Mouse (Mus musculus) heart, postnatal 10 days (tissue): ENCODE results near the gene Ccdc42. TPM values are rescaled to one million over a fixed set of nuclear protein-coding genes. Genes with fewer than 3 reads are reported as not detected.

Source experiments
- DNase-seq, 2 experiments: peaks; one replicate each; pipeline ENCODE4 v3.0.0; 2021
- intact Hi-C: fragments of 180-260 bp; cut with DNase I; formaldehyde crosslinking; loops from one replicate; pipeline ENCODE4 v1.15.1; 2025
- total RNA-seq, 2 experiments: library from RNA; stranded (reverse); gene quantifications; 2 replicates each; pipeline ENCODE4 v1.2.3; 2021

Gene Ccdc42
- under 1 TPM; 0.24 to 0.47 TPM for total RNA-seq

DNA sequence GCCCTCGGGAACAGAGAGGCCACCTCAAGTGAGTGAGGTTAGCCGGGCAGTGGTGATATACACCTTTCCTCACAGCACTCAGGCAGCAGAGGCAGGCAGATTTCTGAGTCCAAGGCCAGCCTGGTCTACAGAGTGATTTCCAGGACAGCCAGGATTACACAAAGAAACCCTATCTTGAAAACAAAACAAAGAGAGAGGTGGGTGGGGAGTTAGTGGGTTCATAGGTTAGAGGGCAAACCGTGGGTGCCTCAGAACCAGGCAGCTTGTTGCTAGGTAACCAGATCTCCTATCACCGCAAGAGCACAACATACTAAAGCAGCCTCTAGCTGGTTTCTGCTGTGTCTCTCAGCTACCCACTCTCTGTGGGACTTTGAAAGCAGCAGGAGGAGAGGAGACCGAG lies at the start of gene Ccdc42:
Ccdc42 (plus strand) TSS at position 301 of the 400 bp plus-strand sequence.
- no peak for DNase-seq
- intact Hi-C loops, result loop anchor here (2.0 to 10.0 kb wide), 3 partner anchors 108 to 220 kb away; partner anchors contain the start of gene Myh10

DNA sequence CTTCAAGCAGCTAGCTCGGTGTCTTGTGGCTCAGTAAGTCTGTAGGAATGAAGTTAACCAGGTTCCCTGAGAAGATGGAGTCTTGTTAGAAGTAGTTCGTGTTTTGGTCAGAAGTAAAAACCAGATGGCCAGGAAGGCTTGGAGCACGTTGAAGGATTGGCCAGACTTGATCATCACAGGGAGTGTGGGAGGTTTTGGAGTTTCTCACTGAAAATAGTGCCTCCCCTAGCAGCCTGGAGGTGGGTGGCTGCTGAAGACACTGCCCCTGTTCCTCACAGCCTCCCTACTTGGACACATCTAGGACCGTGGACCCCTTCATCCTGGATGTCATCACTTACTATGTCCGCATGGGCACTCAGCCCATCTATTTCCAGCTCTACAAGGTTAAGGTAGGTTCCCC lies 47.2 kb upstream of the Ccdc42 start:
- intact Hi-C loops, result loop anchor here (5.0 kb wide), 1 partner anchor 338 kb away; no protein-coding TSS in a partner anchor
- DNase-seq, result no peak

DNA sequence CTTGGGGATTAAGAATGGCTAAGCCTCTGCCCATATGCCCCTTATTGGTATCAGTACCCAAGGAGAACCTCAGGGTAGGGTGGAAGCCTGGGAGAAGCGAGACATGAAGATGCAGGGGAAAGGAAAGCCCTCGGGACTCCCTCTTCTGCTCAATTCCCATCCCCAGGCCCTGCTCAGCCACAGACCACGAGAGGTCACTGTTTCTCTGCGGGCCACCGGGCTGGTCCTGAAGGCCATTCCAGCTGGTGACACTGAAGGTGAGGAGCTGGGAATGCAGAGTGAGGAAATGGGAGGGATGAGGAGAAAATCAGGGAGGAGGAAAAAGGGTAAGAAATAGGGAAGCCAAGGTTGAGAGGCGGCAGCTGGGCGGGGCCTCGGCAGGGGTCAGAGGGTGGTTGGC lies 42.3 kb upstream of the Ccdc42 start:
- intact Hi-C loops, result loop anchor here (2.0 to 5.0 kb wide), 2 partner anchors 60 to 333 kb away; no protein-coding TSS in a partner anchor
- peak; percentile 70 to 75 for DNase-seq

DNA sequence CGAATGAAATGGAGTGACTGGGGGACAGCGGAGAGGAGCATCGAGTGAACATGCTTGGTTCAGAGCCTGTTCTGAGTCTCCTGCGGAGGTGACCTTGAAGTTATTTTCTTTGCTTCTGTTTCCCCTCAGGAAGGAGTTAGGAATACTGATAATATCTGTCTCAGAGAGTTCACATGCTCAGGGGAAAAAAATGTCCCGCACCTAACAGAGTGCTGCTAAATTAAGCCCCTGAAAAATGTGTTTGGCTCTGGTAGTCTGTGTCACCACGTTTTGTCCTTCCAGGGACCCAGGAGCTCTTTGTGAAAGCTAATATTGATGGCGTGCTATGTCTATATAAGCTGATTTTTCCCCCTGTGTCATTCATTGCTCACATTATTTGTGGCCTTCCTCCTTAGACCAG lies 41.6 kb upstream of the Ccdc42 start:
- no peak for DNase-seq

DNA sequence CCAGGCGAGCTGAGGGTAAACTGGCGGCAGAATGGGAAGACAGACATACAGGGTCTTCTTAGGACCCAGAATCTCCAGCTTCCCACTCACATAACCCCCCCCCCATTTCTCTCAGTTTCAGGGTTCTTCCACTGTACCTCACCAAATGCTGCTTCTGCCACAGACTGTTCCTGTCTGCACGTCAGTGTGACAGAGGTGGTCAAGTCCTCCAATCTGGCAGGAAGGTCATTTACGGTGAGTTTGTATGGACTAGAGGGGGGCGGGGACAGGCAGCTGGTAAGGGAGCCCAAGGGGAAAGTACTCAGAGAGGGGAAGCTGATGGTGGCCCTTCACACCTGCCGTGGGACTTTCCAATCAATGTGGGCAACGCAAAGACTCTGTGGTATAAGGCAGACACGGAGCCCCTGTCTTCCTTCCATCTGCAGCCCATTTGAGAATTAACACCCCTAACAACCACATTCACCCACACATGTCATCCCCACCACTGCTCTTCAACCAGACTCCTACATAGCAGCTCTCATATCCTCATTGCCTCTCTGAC lies 41.1 kb upstream of the Ccdc42 start:
- intact Hi-C loops, result loop anchor here (2.0 kb wide), 1 partner anchor 61 kb away; no protein-coding TSS in a partner anchor
- no peak for DNase-seq

More for the DNA sequence above, 41.6 kb upstream of the Ccdc42 start:
- intact Hi-C loops, result loop anchor here (2.0 kb wide), 1 partner anchor 60 kb away; no protein-coding TSS in a partner anchor

DNA sequence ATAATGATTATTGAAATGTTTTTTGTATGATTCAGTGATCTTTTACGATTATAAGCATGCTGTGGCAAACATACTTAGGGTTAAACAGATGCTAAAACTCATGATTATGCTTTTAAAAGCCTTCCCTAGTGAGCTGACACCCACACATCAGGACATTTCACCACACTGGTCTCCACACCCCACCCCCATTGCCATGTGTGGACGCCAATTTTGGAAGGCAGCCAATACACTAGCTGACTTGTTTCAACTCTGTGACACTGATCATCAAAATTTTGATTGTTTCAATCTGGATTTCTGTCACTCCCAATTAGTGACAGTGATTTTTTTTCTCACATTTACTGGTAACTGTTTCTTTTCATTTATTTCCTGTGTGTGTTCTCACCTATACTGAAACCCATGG lies 39.3 kb upstream of the Ccdc42 start:
- DNase-seq, result no peak
- intact Hi-C loops, result no loop called here

DNA sequence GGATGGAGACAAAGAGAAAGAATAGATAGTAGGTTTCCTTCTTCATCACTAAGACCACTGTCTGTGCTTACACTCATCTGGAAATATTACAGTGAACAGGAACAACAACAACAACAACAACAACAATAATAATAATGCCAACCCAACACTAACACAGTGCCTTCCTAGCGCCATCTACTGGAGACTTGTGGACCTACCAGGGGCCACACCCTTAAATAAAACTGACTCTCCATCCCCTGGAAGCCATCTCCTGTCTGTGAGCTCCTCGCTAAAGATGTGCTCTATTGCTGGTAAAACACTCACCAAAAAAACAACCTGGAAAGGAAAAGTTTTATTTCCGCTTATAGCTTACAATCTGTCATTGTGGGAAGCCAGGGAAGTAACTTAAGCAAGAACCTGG lies 37.2 kb upstream of the Ccdc42 start:
- DNase-seq, result no peak
- intact Hi-C loops, result no loop called here

DNA sequence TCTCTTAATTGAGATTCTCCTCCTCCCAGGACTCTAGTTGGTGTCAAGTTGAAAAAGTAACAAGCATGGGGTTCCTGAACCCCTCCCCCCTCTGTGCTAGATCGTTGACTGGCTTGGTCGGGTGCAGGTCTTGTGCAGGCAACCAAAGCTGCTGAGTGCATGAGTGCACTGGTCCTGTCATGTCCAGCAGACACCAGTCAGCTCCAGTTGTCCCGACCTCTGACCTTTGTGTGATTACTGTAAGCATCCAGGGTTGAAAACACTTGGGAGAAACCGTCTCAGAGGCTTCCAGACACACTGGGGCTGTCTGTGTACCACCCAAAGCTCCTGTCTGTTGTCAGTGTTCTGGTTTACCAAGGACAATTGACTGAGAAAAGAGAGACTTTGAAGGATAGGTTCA lies 36.5 kb upstream of the Ccdc42 start:
- intact Hi-C loops, result no loop called here
- DNase-seq, result no peak

DNA sequence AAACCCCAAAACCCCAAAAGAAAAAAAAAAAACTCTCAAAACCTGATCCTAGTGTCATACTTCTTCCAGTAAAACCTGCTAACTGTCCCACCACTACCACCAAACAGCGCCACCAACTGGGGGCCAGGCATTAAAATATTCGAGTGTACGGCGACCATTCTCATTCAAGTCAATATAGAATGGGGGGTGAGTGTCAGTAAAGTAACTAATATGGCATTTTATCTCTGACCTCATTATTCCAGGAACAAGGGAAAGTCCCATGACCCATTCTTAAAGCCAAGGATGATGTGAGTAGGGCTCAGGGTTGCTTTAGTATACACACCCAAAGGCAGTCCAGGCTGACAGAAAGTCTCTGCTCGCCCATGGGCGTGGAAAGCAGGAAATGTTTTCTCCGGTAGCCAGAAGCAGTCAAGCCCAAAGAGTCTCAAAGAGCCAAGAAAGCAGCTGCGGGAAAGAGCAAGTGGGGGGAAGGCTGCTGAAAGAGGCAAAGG lies 32.8 kb upstream of the Ccdc42 start:
- peak; percentile 73 to 80 for DNase-seq
- intact Hi-C loops, result no loop called here

DNA sequence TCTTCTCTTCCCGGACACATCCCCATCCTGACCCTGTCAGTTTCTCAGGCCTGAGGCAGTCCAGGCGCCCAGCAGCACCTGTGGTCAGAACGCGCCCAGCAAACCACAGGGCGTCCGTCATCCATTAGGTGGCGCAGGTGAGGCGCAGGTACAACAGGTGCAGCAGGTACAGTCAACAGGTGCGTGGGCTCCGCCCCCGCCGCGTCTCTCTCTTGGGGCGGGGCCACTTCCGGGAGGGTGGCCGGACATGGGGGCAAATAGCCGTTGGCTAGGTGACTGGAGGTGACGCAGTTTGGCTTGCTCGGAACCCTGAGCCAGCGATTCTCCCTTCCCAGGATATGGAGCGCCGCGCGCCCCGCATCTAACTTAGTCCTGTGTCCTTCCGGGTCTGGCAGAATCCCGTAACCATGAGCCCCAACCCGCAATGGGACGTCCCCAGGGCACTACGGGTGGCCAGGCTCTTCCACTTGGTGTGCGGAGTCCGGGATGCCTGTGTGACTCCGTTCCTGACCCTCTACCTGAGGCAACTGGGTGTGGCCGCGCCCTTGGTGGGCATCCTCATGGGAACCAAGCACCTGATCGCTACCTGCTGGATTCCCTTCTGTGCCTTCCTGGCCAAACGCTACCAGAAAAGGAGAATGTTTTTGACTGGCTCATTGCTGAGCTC lies 30.8 kb upstream of the Ccdc42 start, which contains the start of gene Mfsd6l:
Mfsd6l (plus strand) TSS at position 269 of the 667 bp plus-strand sequence.
- intact Hi-C loops, result no loop called here

DNA sequence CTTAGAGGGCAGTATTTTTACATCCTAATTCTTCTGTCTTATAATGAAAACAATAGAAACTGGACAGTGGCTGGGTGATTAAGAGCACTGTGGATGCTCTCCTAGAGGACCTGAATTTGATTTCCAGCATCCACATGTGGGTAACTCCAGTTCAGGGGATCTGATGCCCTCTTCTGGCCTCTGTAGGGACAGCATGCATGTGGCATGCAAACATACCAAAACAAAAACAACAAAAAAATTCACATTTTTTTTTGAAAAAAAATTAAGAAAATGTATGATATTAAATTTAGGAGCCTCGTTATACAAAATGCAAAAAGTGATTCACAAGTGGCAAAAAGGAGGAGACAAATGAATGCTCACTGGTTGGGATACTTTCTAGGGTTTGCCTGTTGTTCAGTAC lies 27.3 kb upstream of the Ccdc42 start:
- intact Hi-C loops, result no loop called here

More for the DNA sequence above, 30.8 kb upstream of the Ccdc42 start, which contains the start of gene Mfsd6l:
- DNase-seq, result no peak

DNA sequence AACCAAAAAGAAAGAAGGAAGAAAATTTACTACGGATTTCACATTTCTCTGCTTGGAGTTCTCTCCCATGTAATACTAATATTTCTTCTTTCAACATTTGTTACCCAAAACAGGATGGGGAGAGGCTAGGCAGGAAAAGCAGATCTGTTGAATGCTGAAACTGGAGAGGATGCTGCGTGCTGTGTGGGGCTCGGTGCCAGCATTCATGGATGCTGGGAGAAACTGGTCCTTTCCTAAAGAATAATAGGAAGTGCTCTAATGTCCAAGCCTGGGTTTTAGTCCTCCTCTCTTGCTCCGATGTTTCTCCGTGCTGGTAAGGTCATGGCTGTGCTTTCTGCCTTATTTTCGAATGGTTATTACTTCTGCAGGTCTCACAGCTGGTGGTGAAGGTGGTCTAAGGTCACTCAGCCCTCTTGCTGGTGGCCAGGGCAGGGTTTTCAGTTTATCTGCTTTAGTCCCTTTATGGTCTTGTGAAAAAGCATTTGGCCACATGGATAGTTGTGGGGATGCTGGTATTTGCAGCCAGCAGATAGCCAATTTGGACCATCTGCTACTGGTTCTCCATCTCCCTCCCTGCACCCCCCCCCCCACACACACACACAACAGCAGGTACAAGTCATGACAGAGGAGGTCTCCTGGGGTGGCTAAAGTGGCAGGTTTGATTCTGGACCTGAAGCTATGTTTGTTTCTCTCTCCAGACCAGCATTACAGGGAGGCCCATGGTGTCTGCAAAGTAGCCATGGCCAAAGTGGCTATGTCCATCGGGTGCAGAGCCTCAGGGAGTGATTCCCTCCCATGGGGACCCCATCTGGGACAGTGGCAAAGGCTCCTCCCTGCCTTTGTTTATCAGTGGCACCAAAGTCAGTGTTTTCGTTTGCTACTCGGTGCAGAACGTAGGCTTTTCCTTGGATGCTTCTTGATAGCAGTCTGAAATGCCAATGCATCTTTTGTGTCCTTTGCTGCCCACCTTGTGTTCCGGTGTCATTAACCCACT lies 24.6 kb upstream of the Ccdc42 start:
- DNase-seq, result peak; percentile 39 to 48
- intact Hi-C loops, result loop anchor here (10.0 kb wide), 1 partner anchor 313 kb away; the partner anchor contains the start of gene Ndel1

More for the DNA sequence above, 27.3 kb upstream of the Ccdc42 start:
- DNase-seq, result no peak

DNA sequence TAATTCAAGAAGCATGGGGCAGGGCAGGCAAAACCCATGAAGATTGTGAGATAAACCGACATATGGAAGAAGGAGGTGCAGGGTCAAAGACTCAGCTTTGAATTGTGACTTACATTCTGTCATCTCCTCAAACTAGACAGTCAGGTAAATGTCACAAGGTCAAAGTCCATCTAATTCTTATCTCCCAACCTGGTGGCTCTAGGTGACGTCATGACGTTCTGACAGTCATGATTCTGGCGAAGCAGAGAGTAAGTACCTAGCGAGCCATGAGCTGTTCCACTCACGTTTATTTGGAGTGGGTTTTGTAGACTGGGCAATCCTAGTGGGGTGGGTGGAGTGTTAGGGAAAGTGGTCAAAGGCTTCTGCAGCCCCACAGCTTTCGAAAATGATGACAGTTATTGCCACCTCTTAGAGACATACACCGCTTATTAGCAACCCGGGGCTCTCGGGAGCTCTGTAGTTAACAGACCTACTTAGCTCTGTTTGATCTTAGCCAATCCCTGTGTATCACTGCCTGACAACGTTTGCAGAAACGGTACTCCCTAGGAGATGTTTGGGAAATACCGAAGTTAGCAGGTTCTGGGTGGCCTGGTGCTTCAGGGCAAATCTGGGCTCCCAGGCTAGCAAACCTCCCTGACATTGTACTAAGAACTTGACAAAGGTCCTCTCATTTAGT lies 22.3 kb upstream of the Ccdc42 start:
- intact Hi-C loops, result loop anchor here (5.0 to 10.0 kb wide), 2 partner anchors 163 to 310 kb away; partner anchors contain the start of gene Ndel1
- DNase-seq, result no peak

DNA sequence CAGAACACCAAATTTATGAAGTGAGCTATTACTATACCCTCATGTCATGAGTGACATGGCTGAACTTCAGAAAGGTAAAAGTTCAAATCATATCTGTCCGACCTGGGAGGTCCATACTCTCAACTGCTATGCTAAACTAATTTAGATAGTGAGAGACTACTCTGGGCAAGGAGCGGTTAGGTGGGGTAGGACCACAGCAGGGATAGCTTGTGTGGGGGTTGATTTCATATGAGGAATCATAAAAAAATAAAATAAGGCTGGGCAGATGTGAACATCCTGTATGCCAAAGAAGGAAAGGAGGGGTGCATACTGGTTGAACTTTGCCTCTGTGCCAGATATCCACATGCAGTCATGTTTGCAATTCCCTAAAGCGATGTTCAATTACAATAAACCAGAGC lies 21.8 kb upstream of the Ccdc42 start:
- DNase-seq, result no peak
- intact Hi-C loops, result loop anchor here (5.0 to 10.0 kb wide), 2 partner anchors 162 to 310 kb away; partner anchors contain the start of gene Ndel1

DNA sequence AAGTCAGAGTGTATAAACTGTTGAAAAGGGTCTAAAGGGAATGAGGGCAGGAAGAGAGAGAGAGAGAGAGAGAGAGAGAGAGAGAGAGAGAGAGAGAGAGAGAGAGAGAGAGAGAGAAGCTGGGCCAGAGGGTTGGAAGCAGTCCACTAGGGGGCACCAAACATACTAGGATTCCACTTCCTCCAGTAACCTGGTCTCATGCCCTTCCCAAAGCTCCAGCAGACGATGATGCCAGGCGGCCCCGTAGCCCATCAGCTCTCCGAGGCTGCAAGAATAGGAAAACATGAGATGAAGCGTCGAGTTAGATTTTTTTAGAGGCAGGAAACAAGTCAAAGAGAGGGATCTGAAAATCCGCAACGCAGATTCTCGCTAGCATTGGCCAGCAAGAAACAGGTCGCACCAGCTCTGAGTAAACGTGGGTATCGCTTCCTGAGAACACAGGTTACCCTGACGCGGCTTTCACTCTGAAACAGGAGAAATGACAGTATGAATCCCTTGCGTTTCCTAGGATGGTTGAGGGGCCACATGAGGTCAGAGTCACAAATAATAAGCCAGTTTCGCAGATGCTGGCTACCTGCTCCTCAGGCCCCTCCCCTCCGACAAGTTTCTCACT lies 20.3 kb upstream of the Ccdc42 start:
- intact Hi-C loops, result loop anchor here (2.0 to 10.0 kb wide), 3 partner anchors 161 to 308 kb away; partner anchors contain the start of gene Ndel1
- DNase-seq, result peak; percentile 79 to 88

DNA sequence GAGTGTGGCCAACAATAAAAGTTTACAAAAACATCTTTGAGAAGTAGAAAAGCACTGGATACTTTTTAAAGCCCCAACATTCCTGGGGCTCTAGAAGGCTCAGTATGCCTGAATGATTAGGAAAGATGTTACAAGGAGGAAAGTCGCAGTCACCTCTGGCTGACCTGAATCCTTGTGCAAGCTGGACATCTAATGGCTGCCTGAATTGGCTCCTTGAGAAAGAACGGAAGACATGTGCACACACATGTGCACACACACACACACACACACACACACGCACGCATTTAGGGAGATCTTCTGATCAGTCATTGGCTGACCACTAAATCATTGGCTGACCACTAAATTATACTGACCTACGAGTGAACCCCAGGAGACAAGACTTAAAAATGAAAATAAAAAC lies 16.0 kb upstream of the Ccdc42 start:
- intact Hi-C loops, result no loop called here

DNA sequence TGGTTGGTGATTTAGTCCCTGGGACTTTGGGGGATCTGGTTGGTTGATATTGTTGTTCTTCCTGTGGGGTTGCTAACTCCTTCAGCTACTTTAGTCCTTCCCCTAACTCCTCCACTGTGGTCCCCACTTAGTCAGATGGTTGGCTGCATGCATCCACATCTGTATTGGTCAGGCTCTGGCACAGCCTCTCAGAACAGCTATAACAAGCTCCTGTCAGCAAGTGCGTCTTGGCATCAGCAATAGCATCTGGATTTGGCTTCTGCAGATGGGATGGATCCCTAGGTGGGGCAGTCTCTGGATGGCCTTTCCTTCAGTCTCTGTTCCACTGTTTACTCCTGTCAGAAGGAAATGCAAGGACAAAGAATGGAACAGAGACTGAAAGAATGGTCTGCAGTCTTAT lies 9.7 kb upstream of the Ccdc42 start:
- no peak for DNase-seq
- intact Hi-C loops, result no loop called here

More for the DNA sequence above, 16.0 kb upstream of the Ccdc42 start:
- DNase-seq, result no peak

DNA sequence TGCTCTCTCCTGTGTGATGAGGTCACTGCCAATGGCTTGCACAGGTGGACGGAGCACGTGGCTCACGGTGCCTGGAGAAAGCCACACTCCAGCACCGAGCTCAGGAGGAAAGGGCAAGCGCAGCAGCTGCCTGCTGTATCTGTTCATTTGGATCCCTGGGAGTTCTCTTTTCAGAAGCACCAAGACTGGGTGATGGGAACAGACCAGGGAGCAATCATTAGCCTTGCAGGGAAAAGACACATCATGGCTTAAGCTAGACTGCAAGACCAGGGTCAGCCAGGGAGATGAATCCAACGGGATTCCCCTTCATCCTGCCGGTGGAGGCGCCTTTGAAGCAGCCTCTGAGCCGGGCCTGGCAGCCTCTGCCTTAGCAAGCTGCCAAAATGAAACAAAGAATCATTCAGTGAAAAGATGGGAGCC lies 7.3 kb upstream of the Ccdc42 start:
- intact Hi-C loops, result no loop called here
- DNase-seq, result peak; percentile 55 to 67

DNA sequence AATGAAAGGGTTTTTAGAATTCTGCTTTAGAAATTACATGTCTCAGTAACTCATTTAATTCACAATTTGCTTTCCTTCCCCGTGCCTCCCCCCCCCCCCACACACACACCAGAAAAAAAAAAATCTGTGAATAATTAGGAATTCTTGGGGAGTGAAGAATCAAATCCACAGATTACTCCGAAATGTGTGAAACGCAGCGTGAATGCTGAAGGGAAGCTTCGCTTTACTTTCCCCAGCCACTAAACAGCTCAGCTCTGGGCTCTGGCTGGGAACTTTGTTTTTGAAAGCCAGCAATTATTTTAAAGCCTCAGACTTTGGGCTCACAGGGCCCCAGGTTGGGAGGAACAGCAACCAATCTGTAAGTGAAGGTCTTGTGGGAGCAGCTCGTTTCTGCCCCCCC lies 6.3 kb upstream of the Ccdc42 start:
- no peak for DNase-seq
- intact Hi-C loops, result loop anchor here (10.0 kb wide), 1 partner anchor 114 kb away; the partner anchor contains the start of gene Myh10
